Mouse (Mus musculus) G1E (cell line): ENCODE measurements around the gene Itih5. TPM values are rescaled to one million over a fixed set of nuclear protein-coding genes. Genes with fewer than 3 reads are reported as not detected.

ENCODE experiments used
- ATAC-seq: 2 replicates; pipeline ENCODE4 v1.8.0; 2016; ENCODE audit warnings: mild to moderate bottlenecking; ENCODE audit not compliant: insufficient number of reproducible peaks, poor library complexity, low FRiP score, severe bottlenecking; ENCODE audit errors: extremely low read depth
- DNase-seq: peaks from one replicate; pipeline ENCODE4 v3.0.0; 2012; ENCODE audit warnings: low spot score
- H3K27me3 ChIP-seq: 2 replicates; pipeline ENCODE4 v1.6.1; 2012; ENCODE audit warnings: mild to moderate bottlenecking, low read length, inconsistent platforms; ENCODE audit not compliant: insufficient read depth
- H3K36me3 ChIP-seq: replicated peaks from 2 replicates; pipeline ENCODE3; 2012; ENCODE audit warnings: mild to moderate bottlenecking, inconsistent platforms
- H3K4me1 ChIP-seq: 2 replicates; pipeline ENCODE4 v1.6.1; 2012; ENCODE audit warnings: low read depth, low read length, inconsistent platforms, mixed read lengths; ENCODE audit not compliant: insufficient read depth
- H3K4me3 ChIP-seq: 2 replicates; pipeline ENCODE4 v1.5.1; 2012; ENCODE audit warnings: low read depth, mild to moderate bottlenecking, inconsistent platforms, low read length, moderate library complexity, mixed read lengths
- H3K9me3 ChIP-seq: replicated peaks from 2 replicates; pipeline ENCODE4 v1.6.1; 2012; ENCODE audit warnings: inconsistent platforms
- CTCF ChIP-seq: IDR thresholded peaks from 2 replicates; pipeline ENCODE4 v1.5.1; 2012; ENCODE audit warnings: low read depth, low read length, inconsistent platforms, mixed read lengths
- GATA1 ChIP-seq: IDR thresholded peaks from 2 replicates; pipeline ENCODE4 v1.6.1; 2012; ENCODE audit warnings: borderline replicate concordance, low read length, inconsistent platforms, mixed read lengths
- GATA2 ChIP-seq: IDR thresholded peaks from 2 replicates; pipeline ENCODE4 v1.6.1; 2012; ENCODE audit warnings: low read depth, low read length, inconsistent platforms, borderline replicate concordance
- POLR2AphosphoS5 ChIP-seq: IDR thresholded peaks from 2 replicates; pipeline ENCODE4 v1.6.1; 2012; ENCODE audit warnings: low read depth, low read length, inconsistent platforms; ENCODE audit not compliant: insufficient replicate concordance
- TAL1 ChIP-seq: conservative IDR thresholded peaks from 2 replicates; pipeline ENCODE4 v1.6.1; 2012; ENCODE audit warnings: low read depth, low read length, inconsistent platforms, mixed read lengths
- polyA plus RNA-seq: library from polyadenylated mRNA; stranded (reverse); fragments of >175 nt; gene quantifications from 2 replicates; pipeline ENCODE4 v1.2.3, GENCODE M21; 2012
- total RNA-seq, 2 experiments: library from RNA; stranded (forward) in 1 of 2; stranded (reverse) in 1 of 2; fragments of 200-1000 nt in 1 of 2; fragments of >200 nt in 1 of 2; fragmentation: Nextera tagmentation in 1 of 2; gene quantifications; 2 replicates each; pipeline ENCODE4 v1.2.3; 2014 to 2017

The Itih5 gene
- total and polyA plus RNA-seq, 3 experiments: 0.11 TPM; not detected in 2

GRCm38 (mm10) chr2:10127471-10127870, 25.9 kb upstream of the Itih5 start:
- Histone ChIP-seq H3K9me3 (no peaks in the 10 kb centered on the region), H3K36me3 (no peaks in the 10 kb centered on the region), H3K27me3 (no peaks in the 10 kb centered on the region), H3K4me1 (no peaks in the 10 kb centered on the region), H3K4me3 (no peak overlapping the region)
- no peak for DNase-seq
- ATAC-seq: no peak
- TF ChIP-seq CTCF (no peak), GATA1 (no peak), POLR2AphosphoS5 (no peak), TAL1 (no peak), GATA2 (no peak)

GRCm38 (mm10) chr2:10128571-10128970, 24.8 kb upstream of the Itih5 start:
- Histone ChIP-seq H3K27me3 (no peaks in the 10 kb centered on the region), H3K9me3 (no peaks in the 10 kb centered on the region), H3K36me3 (no peaks in the 10 kb centered on the region), H3K4me1 (no peaks in the 10 kb centered on the region), H3K4me3 (no peak overlapping the region)
- TF ChIP-seq TAL1 (no peak), GATA2 (no peak), POLR2AphosphoS5 (no peak), GATA1 (no peak), CTCF (no peak)
- no peak for ATAC-seq
- DNase-seq: no peak

- no peak overlapping the region for H3K4me3 ChIP-seq
- TF ChIP-seq TAL1: no peak
- DNase-seq (no peak), ATAC-seq (no peak)
- H3K9me3 ChIP-seq: no peaks in the 10 kb centered on the region
- no peaks in the 10 kb centered on the region for H3K27me3 ChIP-seq
- no peaks in the 10 kb centered on the region for H3K36me3 ChIP-seq
- H3K4me1 ChIP-seq: no peaks in the 10 kb centered on the region
Measured at GRCm38 (mm10) chr2:10130341-10130990, 22.9 kb upstream of the Itih5 start.

DNA sequence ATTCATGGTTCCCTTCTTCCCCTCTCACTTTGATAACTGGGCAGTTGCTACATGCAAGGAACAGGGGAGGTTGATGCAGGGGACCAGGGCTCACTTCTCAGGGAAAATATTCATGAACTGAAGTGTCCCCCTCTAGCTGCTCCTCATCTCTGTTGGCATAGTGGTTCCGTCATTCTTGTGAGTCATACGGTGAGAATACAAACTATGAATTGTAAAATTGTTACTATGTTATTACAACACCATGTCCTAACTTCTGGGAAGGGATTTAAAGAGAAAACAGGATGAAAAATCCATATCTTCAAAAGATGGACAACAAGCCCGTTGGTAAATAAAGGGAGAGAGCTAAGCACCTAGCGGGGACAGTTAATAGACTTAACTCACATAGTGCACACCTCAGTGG, 22.1 kb upstream of the Itih5 start, which contains the start of gene Itih2:
Gene Itih2 (minus strand): TSS at position 101 of the 400 bp plus-strand sequence.
- no peak for TF ChIP-seq GATA1
- H3K9me3 ChIP-seq: no peaks in the 10 kb centered on the region
- H3K27me3 ChIP-seq: no peaks in the 10 kb centered on the region
- ATAC-seq (no peak), DNase-seq (no peak)
- no peaks in the 10 kb centered on the region for H3K4me1 ChIP-seq
- no peaks in the 10 kb centered on the region for H3K36me3 ChIP-seq
- no peak within 1 kb of the TSS for H3K4me3 ChIP-seq

- H3K4me1 ChIP-seq: no peaks in the 10 kb centered on the region
- no peak for TF ChIP-seq TAL1
- DNase-seq: no peak
Measured at GRCm38 (mm10) chr2:10132128-10132527, 21.2 kb upstream of the Itih5 start.

GRCm38 (mm10) chr2:10133941-10134340, 19.4 kb upstream of the Itih5 start:
- Histone ChIP-seq H3K9me3 (no peaks in the 10 kb centered on the region), H3K4me1 (no peaks in the 10 kb centered on the region), H3K27me3 (peaks cover 2% of the 10 kb centered on the region; the same call in 1 of the 2 replicates), H3K4me3 (no peak overlapping the region), H3K36me3 (no peaks in the 10 kb centered on the region)
- DNase-seq (no peak), ATAC-seq (no peak)
- no peak for TF ChIP-seq CTCF
- no peak for TF ChIP-seq TAL1
- no peak for TF ChIP-seq GATA1
- no peak for TF ChIP-seq POLR2AphosphoS5
- TF ChIP-seq GATA2: no peak

More at GRCm38 (mm10) chr2:10132128-10132527, 21.2 kb upstream of the Itih5 start:
- ATAC-seq: no peak
- no peaks in the 10 kb centered on the region for H3K9me3 ChIP-seq
- H3K27me3 ChIP-seq: no peaks in the 10 kb centered on the region
- no peaks in the 10 kb centered on the region for H3K36me3 ChIP-seq
- no peak overlapping the region for H3K4me3 ChIP-seq

- Histone ChIP-seq H3K4me3 (no peak overlapping the region), H3K4me1 (no peaks in the 10 kb centered on the region), H3K36me3 (no peaks in the 10 kb centered on the region), H3K27me3 (peaks cover 7% of the 10 kb centered on the region; the same call in 1 of the 2 replicates), H3K9me3 (no peaks in the 10 kb centered on the region)
- TF ChIP-seq CTCF (no peak), GATA1 (no peak), TAL1 (no peak), GATA2 (no peak), POLR2AphosphoS5 (no peak)
- no peak for ATAC-seq
- no peak for DNase-seq
Measured at GRCm38 (mm10) chr2:10137320-10137719, 16.1 kb upstream of the Itih5 start.
